Mouse (Mus musculus) erythroblast, embryonic 14.5 days (primary cell): ENCODE data around the gene Cpm. TPM values are rescaled to one million over a fixed set of nuclear protein-coding genes. Genes with fewer than 3 reads are reported as not detected.

Source experiments
- H3K27me3 ChIP-seq: 2 replicates; pipeline ENCODE4 v1.6.1; 2012; ENCODE audit warnings: inconsistent platforms; ENCODE audit not compliant: control insufficient read depth
- H3K36me3 ChIP-seq: 2 replicates; pipeline ENCODE4 v1.6.1; 2012; ENCODE audit warnings: mild to moderate bottlenecking, inconsistent platforms; ENCODE audit not compliant: control insufficient read depth
- H3K4me1 ChIP-seq: 2 replicates; pipeline ENCODE4 v1.6.1; 2012; ENCODE audit warnings: inconsistent platforms; ENCODE audit not compliant: control insufficient read depth
- H3K4me3 ChIP-seq: replicated peaks from 2 replicates; pipeline ENCODE3; 2012; ENCODE audit warnings: moderate library complexity, mild to moderate bottlenecking, inconsistent platforms
- H3K9me3 ChIP-seq: 2 replicates; pipeline ENCODE4 v1.6.1; 2012; ENCODE audit warnings: low read length, inconsistent platforms, mixed read lengths; ENCODE audit not compliant: control insufficient read depth
- GATA1 ChIP-seq: IDR thresholded peaks from 2 replicates; pipeline ENCODE4 v1.6.1; 2012; ENCODE audit warnings: low read length, inconsistent platforms, mixed read lengths
- TAL1 ChIP-seq: IDR thresholded peaks from 3 replicates; pipeline ENCODE4 v1.6.1; 2012; ENCODE audit warnings: low read length, inconsistent platforms, mixed read lengths
- polyA plus RNA-seq: library from polyadenylated mRNA; stranded (reverse); fragments of >175 nt; gene quantifications from 2 replicates; pipeline ENCODE4 v1.2.3, GENCODE M21; 2012

Gene Cpm
- polyA plus RNA-seq, 1 experiment = not detected

GRCm38 (mm10) chr10:117736573-117736972 lies 107.3 kb downstream of the Cpm start:
- no peaks in the 10 kb centered on the region for H3K27me3 ChIP-seq
- peaks cover 7% of the 10 kb centered on the region for H3K36me3 ChIP-seq
- H3K9me3 ChIP-seq = no peaks in the 10 kb centered on the region
- TF ChIP-seq GATA1 (no peak), TAL1 (no peak)
- H3K4me3 ChIP-seq = no peak overlapping the region
- H3K4me1 ChIP-seq = peaks cover 29% of the 10 kb centered on the region

Other genes starting within 250 kb of the Cpm start
- gene Cpsf6, start 249.5 kb upstream of the Cpm start, polyA plus RNA-seq = 14.4 and 14.8 TPM in 2 replicates
- 1.5 and 2.1 TPM in 2 replicates for gene Mdm2, start 81.3 kb downstream of the Cpm start, polyA plus RNA-seq
- 0.02 TPM in 1 of 2 replicates, not detected in the other for gene Slc35e3, start 116.9 kb downstream of the Cpm start, polyA plus RNA-seq
- 0.77 and 1.0 TPM in 2 replicates for gene Nup107, start 163.2 kb downstream of the Cpm start, polyA plus RNA-seq
- 1.0 and 1.3 TPM in 2 replicates for gene Rap1b, start 216.5 kb downstream of the Cpm start, polyA plus RNA-seq